Mouse (Mus musculus) ES-E14 (cell line): ENCODE measurements at regions not wholly inside any gene's neighbourhood (a gene's known extent, or its start where the extent isn't known, plus 50 kb on each side); places are given as distances from the start of the nearest gene placed in this dataset.

Source experiments
- CHD2 ChIP-seq: IDR thresholded peaks from 2 replicates; pipeline ENCODE4 v1.6.1; 2014; ENCODE audit warnings: mild to moderate bottlenecking, low read depth, low read length, inconsistent platforms
- ZC3H11A ChIP-seq: IDR thresholded peaks from 2 replicates; pipeline ENCODE4 v1.6.1; 2012; ENCODE audit warnings: low read depth, mild to moderate bottlenecking, inconsistent platforms, low read length, borderline replicate concordance

- no peak for TF ChIP-seq CHD2
- no peak for TF ChIP-seq ZC3H11A
Observed at GRCm38 (mm10) chr3:128181221-128181908, 285.2 kb upstream of the Fam241a start.
